Mouse (Mus musculus) urinary bladder, adult 18-20 months (tissue): ENCODE measurements around the gene Naa40.
A peak's percentile ranks its signal among the peaks of the same experiment; 100 is the strongest.

Source experiments
- DNase-seq, 2 experiments: peaks; one replicate each; pipeline ENCODE4 v3.0.0; 2022; ENCODE audit warnings: low spot score in 2 of 2, mixed read lengths in 2 of 2

Gene Naa40

GRCm38 (mm10) chr19:7181496-7181895 is 59.5 kb downstream of the Naa40 start:
- no peak for DNase-seq

GRCm38 (mm10) chr19:7180756-7181405 is 60.1 kb downstream of the Naa40 start:
- no peak for DNase-seq

GRCm38 (mm10) chr19:7178841-7179452 is 62.0 kb downstream of the Naa40 start:
- no peak for DNase-seq

GRCm38 (mm10) chr19:7177804-7178511 is 63.0 kb downstream of the Naa40 start:
- DNase-seq = peak in 1 of 2 experiments; percentile 48

GRCm38 (mm10) chr19:7176041-7176696 is 64.8 kb downstream of the Naa40 start:
- no peak for DNase-seq
